Mouse (Mus musculus): ENCODE results near the gene Ergic1.

Ergic1 gene

GRCm38 (mm10) chr17:26576833-26577232, 15.5 kb downstream of the Ergic1 start:
- DNase-seq = no peak

- DNase-seq = no peak
Measured at GRCm38 (mm10) chr17:26577309-26577708, 16.0 kb downstream of the Ergic1 start.

- DNase-seq = no peak
Measured at GRCm38 (mm10) chr17:26578162-26578561, 16.9 kb downstream of the Ergic1 start.

- no peak for DNase-seq
Measured at GRCm38 (mm10) chr17:26578771-26579170, 17.5 kb downstream of the Ergic1 start.

- no peak for DNase-seq
Measured at GRCm38 (mm10) chr17:26579396-26579795, 18.1 kb downstream of the Ergic1 start.

- DNase-seq = no peak
Measured at GRCm38 (mm10) chr17:26580873-26581401, 19.6 kb downstream of the Ergic1 start.

GRCm38 (mm10) chr17:26582297-26582696, 21.0 kb downstream of the Ergic1 start:
- DNase-seq = peak in 1 of 2 experiments; percentile 38

- no peak for DNase-seq
Measured at GRCm38 (mm10) chr17:26583056-26583455, 21.8 kb downstream of the Ergic1 start.

- DNase-seq = no peak
Measured at GRCm38 (mm10) chr17:26583606-26584005, 22.3 kb downstream of the Ergic1 start.

- no peak for DNase-seq
Measured at GRCm38 (mm10) chr17:26584063-26584462, 22.8 kb downstream of the Ergic1 start.

- DNase-seq = peak; percentile 59 to 69
Measured at GRCm38 (mm10) chr17:26584558-26585136, 23.4 kb downstream of the Ergic1 start.

- DNase-seq = no peak
Measured at GRCm38 (mm10) chr17:26587961-26588487, 26.7 kb downstream of the Ergic1 start.

GRCm38 (mm10) chr17:26592510-26592909, 31.2 kb downstream of the Ergic1 start:
- DNase-seq = no peak

- DNase-seq = no peak
Measured at GRCm38 (mm10) chr17:26593199-26593598, 31.9 kb downstream of the Ergic1 start.

- DNase-seq = no peak
Measured at GRCm38 (mm10) chr17:26594171-26594570, 32.9 kb downstream of the Ergic1 start.

GRCm38 (mm10) chr17:26594958-26595357, 33.7 kb downstream of the Ergic1 start:
- DNase-seq = no peak

- DNase-seq = no peak
Measured at GRCm38 (mm10) chr17:26595448-26596167, 34.3 kb downstream of the Ergic1 start.

GRCm38 (mm10) chr17:26596168-26596658, 34.9 kb downstream of the Ergic1 start:
- DNase-seq = peak; percentile 94 to 96

GRCm38 (mm10) chr17:26596856-26597481, 35.7 kb downstream of the Ergic1 start:
- no peak for DNase-seq

GRCm38 (mm10) chr17:26598845-26599244, 37.6 kb downstream of the Ergic1 start:
- DNase-seq = no peak

- DNase-seq = no peak
Measured at GRCm38 (mm10) chr17:26600913-26601447, 39.7 kb downstream of the Ergic1 start.

GRCm38 (mm10) chr17:26601514-26601913, 40.2 kb downstream of the Ergic1 start:
- DNase-seq = no peak

- DNase-seq = no peak
Measured at GRCm38 (mm10) chr17:26601926-26602325, 40.6 kb downstream of the Ergic1 start.

All from cerebellum, postnatal 10 days (tissue).